Comparison of ENCODE assay signal across 8 mouse cellular contexts in genomic region chr9:57074171-57074821, GRCm38 (mm10). TPM values are rescaled to one million over a fixed set of nuclear protein-coding genes. Genes with fewer than 3 reads are reported as not detected.
DNase-seq lines count a peak whose midpoint lies in the region; ATAC-seq and TF ChIP-seq lines count a peak whose summit lies in the region.

No protein-coding gene starts in this region.

- no peaks in the 10 kb centered on the region for H3K36me3 ChIP-seq in intestine, embryonic 14.5 days (ENCODE audit: control insufficient read depth, insufficient read depth, low read length)
- H3K36me3 ChIP-seq in liver, embryonic 11.5 days (ENCODE audit: control insufficient read depth, insufficient read depth, low read length) = no peaks in the 10 kb centered on the region

- no peak for TF ChIP-seq CTCF in cerebellum, adult 2 months (IDR thresholded peaks at IDR 0.05; ENCODE audit: borderline replicate concordance, insufficient read depth, low read depth, low read length)
- TF ChIP-seq CTCF in gastrocnemius, adult 2 months (IDR thresholded peaks at IDR 0.05) = peak; percentile 41

- TF ChIP-seq POLR2A in cerebellum, adult 2 months (IDR thresholded peaks at IDR 0.05; ENCODE audit: borderline replicate concordance, insufficient read depth, low read length) = no peak

- H3K27ac ChIP-seq in cerebellum, adult 2 months (ENCODE audit: insufficient read depth, low read length) = peak overlapping the region; percentile 12; the same call in 1 of the 2 replicates
- peak overlapping the region; percentile 99 for H3K27ac ChIP-seq in gastrocnemius, adult 2 months
- H3K27ac ChIP-seq in intestine, embryonic 14.5 days (ENCODE audit: low read depth) = peak overlapping the region; percentile 97
- H3K27ac ChIP-seq in liver, embryonic 11.5 days (ENCODE audit: low read depth, low read length) = peak overlapping the region; percentile 92

- peak overlapping the region; percentile 70 for H3K9ac ChIP-seq in intestine, embryonic 14.5 days (ENCODE audit: low read length)
- H3K9ac ChIP-seq in liver, embryonic 11.5 days (ENCODE audit: low read depth, low read length) = peak overlapping the region; percentile 89

- no peak for ATAC-seq in intestine, embryonic 14.5 days (replicated peaks; ENCODE audit: low FRiP score, low TSS enrichment, low read depth)
- no peak for ATAC-seq in liver, embryonic 11.5 days (replicated peaks; ENCODE audit: low FRiP score)

- no peaks in the 10 kb centered on the region for H3K27me3 ChIP-seq in cerebellum, adult 2 months (ENCODE audit: control insufficient read depth, insufficient read depth, low read length)
- no peaks in the 10 kb centered on the region for H3K27me3 ChIP-seq in intestine, embryonic 14.5 days (replicated peaks; ENCODE audit: control insufficient read depth, insufficient read depth, low read length)
- no peaks in the 10 kb centered on the region for H3K27me3 ChIP-seq in liver, embryonic 11.5 days (replicated peaks; ENCODE audit: control insufficient read depth, insufficient read depth, low read length)

- peaks cover 3% of the 10 kb centered on the region; the same call in 1 of the 2 replicates for H3K4me1 ChIP-seq in cerebellum, adult 2 months (ENCODE audit: control insufficient read depth, insufficient read depth, low read length)
- H3K4me1 ChIP-seq in intestine, embryonic 14.5 days (replicated peaks; ENCODE audit: control insufficient read depth, insufficient read depth, low read length) = peaks cover 18% of the 10 kb centered on the region
- H3K4me1 ChIP-seq in liver, embryonic 11.5 days (replicated peaks; ENCODE audit: control insufficient read depth, insufficient read depth, low read length) = peaks cover 29% of the 10 kb centered on the region

- intact Hi-C loops in left cerebral cortex, postnatal 14 days (cut with DNase I) = loop anchor here (5.0 kb wide), 2 partner anchors 122 to 137 kb away; partner anchors contain the start of genes Imp3 and Snupn
- intact Hi-C loops in left cerebral cortex, postnatal 36 days (cut with DNase I) = loop anchor here (5.0 kb wide), 1 partner anchor 122 kb away; the partner anchor contains the start of gene Snupn
- intact Hi-C loops in gastrocnemius, adult 2 months (cut with DNase I) = loop anchor here (2.0 to 5.0 kb wide), 2 partner anchors 17 to 147 kb away; partner anchors contain the start of gene Snx33

- DNase-seq in left cerebral cortex, postnatal 14 days (ENCODE audit: low spot score in 2 of 2) = peak; percentile 13 to 15
- no peak for DNase-seq in left cerebral cortex, postnatal 36 days (ENCODE audit: low spot score in 2 of 2)
- DNase-seq in cerebellum, adult 2 months = peak; percentile 36 to 48
- DNase-seq in gastrocnemius, adult 2 months = peak; percentile 70
- peak; percentile 72 for DNase-seq in intestine, embryonic 14.5 days (ENCODE audit: low spot score)
- DNase-seq in liver, embryonic 11.5 days (ENCODE audit: low spot score) = peak; percentile 59
- peak; percentile 55 for DNase-seq in neural tube, embryonic 10.5 days (ENCODE audit: extremely low spot score, low spot score)
- DNase-seq in thymus, postnatal 14 days = peak; percentile 56

- WGBS in cerebellum, adult 2 months = 3% methylated on average over 21 of the region's 21 CpGs
- 5% methylated on average over 21 of the region's 21 CpGs for WGBS in intestine, embryonic 14.5 days
- WGBS in liver, embryonic 11.5 days = 8% methylated on average over 21 of the region's 21 CpGs

- H3K9me3 ChIP-seq in intestine, embryonic 14.5 days (ENCODE audit: control insufficient read depth, low read length) = no peaks in the 10 kb centered on the region
- H3K9me3 ChIP-seq in liver, embryonic 11.5 days (ENCODE audit: control insufficient read depth, low read length) = no peaks in the 10 kb centered on the region

- H3K4me3 ChIP-seq in cerebellum, adult 2 months (replicated peaks; ENCODE audit: insufficient read depth, low read depth, low read length) = peak overlapping the region; percentile 75
- H3K4me3 ChIP-seq in gastrocnemius, adult 2 months = peak overlapping the region; percentile 92
- peak overlapping the region; percentile 86 for H3K4me3 ChIP-seq in intestine, embryonic 14.5 days (ENCODE audit: low read depth, low read length)
- peak overlapping the region; percentile 97 for H3K4me3 ChIP-seq in liver, embryonic 11.5 days (ENCODE audit: low read depth, low read length)

- peak overlapping the region; percentile 98 for H3K4me2 ChIP-seq in intestine, embryonic 14.5 days (ENCODE audit: low read length)
- H3K4me2 ChIP-seq in liver, embryonic 11.5 days = peak overlapping the region; percentile 95

RNA-seq across cellular contexts. Expression of gene Sin3a, which starts 2.5 kb away (rescaled TPM):
- 10 to 100 TPM; 27.1 to 28.5 TPM for total RNA-seq in left cerebral cortex, postnatal 14 days (2021)
- 10 to 100 TPM; 35.9 to 39.0 TPM for total RNA-seq in left cerebral cortex, postnatal 36 days (2021)
- polyA plus RNA-seq in cerebellum, adult 2 months (2012; rRNA removed) = 23.8 and 32.3 TPM in 2 replicates
- 10 to 100 TPM; 17.1 to 18.7 TPM for total RNA-seq in gastrocnemius, adult 2 months (2021)
- 42.1 and 45.5 TPM in 2 replicates for polyA plus RNA-seq in intestine, embryonic 14.5 days (2014; fragmentation: Nextera tagmentation; extraction: Ambion mirVana)
- polyA plus RNA-seq in liver, embryonic 11.5 days (2014; fragmentation: Nextera tagmentation; extraction: Ambion mirVana) = 37.1 and 37.8 TPM in 2 replicates

RNA-seq across cellular contexts. Expression of gene Man2c1, which starts 56.2 kb away (rescaled TPM):
- total RNA-seq in left cerebral cortex, postnatal 14 days (2021) = 100 to 1,000 TPM; 112 to 126 TPM
- 100 to 1,000 TPM; 107 to 172 TPM for total RNA-seq in left cerebral cortex, postnatal 36 days (2021)
- 192 and 203 TPM in 2 replicates for polyA plus RNA-seq in cerebellum, adult 2 months (2012; rRNA removed)
- total RNA-seq in gastrocnemius, adult 2 months (2021) = 10 to 100 TPM; 30.9 to 35.6 TPM
- polyA plus RNA-seq in intestine, embryonic 14.5 days (2014; fragmentation: Nextera tagmentation; extraction: Ambion mirVana) = 35.4 and 41.8 TPM in 2 replicates
- 45.0 and 47.7 TPM in 2 replicates for polyA plus RNA-seq in liver, embryonic 11.5 days (2014; fragmentation: Nextera tagmentation; extraction: Ambion mirVana)

Comparison
In these comparisons a context has a peak if more than half of its experiments do, and no peak if none do; other contexts are left out.
1. DNase-seq: peak in left cerebral cortex, postnatal 14 days (2 of 2), cerebellum, adult 2 months (2 of 2), gastrocnemius, adult 2 months (single experiment), intestine, embryonic 14.5 days (single experiment), liver, embryonic 11.5 days (single experiment), neural tube, embryonic 10.5 days (single experiment) and thymus, postnatal 14 days (single experiment); none in left cerebral cortex, postnatal 36 days (0 of 2).
2. H3K27ac ChIP-seq: peak in every context shown above with its lines; median percentile 99 in gastrocnemius, adult 2 months; 97 in intestine, embryonic 14.5 days; 92 in liver, embryonic 11.5 days; 12 in cerebellum, adult 2 months.
3. Peak in every context shown above with its lines, with median percentiles within 50 percentile points of each other: H3K4me3 ChIP-seq.